Mouse (Mus musculus) midbrain, postnatal 0 days (tissue): ENCODE data around the gene Naa25. TPM values are rescaled to one million over a fixed set of nuclear protein-coding genes. Genes with fewer than 3 reads are reported as not detected.
A peak's percentile ranks its signal among the peaks of the same experiment; 100 is the strongest.

Source experiments
- ATAC-seq: fragments of 200-750 bp; cut with Nextera tagmentation; 2 replicates; pipeline ENCODE4 v1.8.0; 2017; ENCODE audit warnings: moderate number of reproducible peaks, mild to moderate bottlenecking, moderate TSS enrichment, moderate library complexity; ENCODE audit not compliant: low FRiP score
- DNase-seq: peaks from one replicate; pipeline ENCODE4 v3.0.0-alpha.2; 2015; ENCODE audit warnings: low spot score
- H3K27ac ChIP-seq: fragments of 300-500 bp; sonication (generic); 2 replicates; pipeline ENCODE4 v1.5.1; 2014; ENCODE audit warnings: low read depth, mild to moderate bottlenecking, low read length, mixed read lengths
- H3K27me3 ChIP-seq: fragments of 300-500 bp; sonication (generic); 2 replicates; pipeline ENCODE4 v1.6.1; 2014; ENCODE audit warnings: low read length, control low read depth, mixed read lengths; ENCODE audit not compliant: insufficient read depth
- H3K36me3 ChIP-seq: fragments of 300-500 bp; sonication (generic); 2 replicates; pipeline ENCODE4 v1.6.1; 2014; ENCODE audit warnings: low read length, control low read depth, mixed read lengths; ENCODE audit not compliant: insufficient read depth
- H3K4me1 ChIP-seq: fragments of 300-500 bp; sonication (generic); 2 replicates; pipeline ENCODE4 v1.6.1; 2014; ENCODE audit warnings: mild to moderate bottlenecking, control low read depth, antibody characterized with exemption, low read length, mixed read lengths; ENCODE audit not compliant: insufficient read depth
- H3K4me2 ChIP-seq: fragments of 300-500 bp; sonication (generic); 2 replicates; pipeline ENCODE4 v1.6.1; 2014; ENCODE audit warnings: low read depth, mild to moderate bottlenecking, low read length, mixed read lengths; ENCODE audit not compliant: poor library complexity, severe bottlenecking
- H3K4me3 ChIP-seq: fragments of 300-500 bp; sonication (generic); 2 replicates; pipeline ENCODE4 v1.5.1; 2014; ENCODE audit warnings: low read depth, mild to moderate bottlenecking, low read length, moderate library complexity
- H3K9ac ChIP-seq: fragments of 300-500 bp; sonication (generic); replicated peaks from 2 replicates; pipeline ENCODE4 v1.6.1; 2014; ENCODE audit warnings: mild to moderate bottlenecking, low read length, moderate library complexity, mixed read lengths; ENCODE audit not compliant: poor library complexity, severe bottlenecking
- H3K9me3 ChIP-seq: fragments of 300-500 bp; sonication (generic); 2 replicates; pipeline ENCODE4 v1.6.1; 2016; ENCODE audit warnings: low read length, control low read depth
- CTCF ChIP-seq: IDR thresholded peaks from 2 replicates; pipeline ENCODE4 v1.5.1; 2016; ENCODE audit warnings: antibody characterized with exemption, mild to moderate bottlenecking
- WGBS: fragments of 180-500 bp; shearing (Covaris S2); extraction: QIAGEN DNeasy Blood & Tissue Kit; methylation state at CpG from one replicate; pipeline ENCODE4 v1.1.7; 2014; 5-methylcytosine and 5-hydroxymethylcytosine counted together
- polyA plus RNA-seq: library from polyadenylated mRNA; unstranded; fragments of >200 nt; fragmentation: Nextera tagmentation; extraction: Ambion mirVana; gene quantifications from 2 replicates; pipeline ENCODE4 v1.2.1, GENCODE M21; 2015
- total RNA-seq: library from RNA; depleted of rRNA; stranded (reverse); fragments of >200 nt; gene quantifications from 2 replicates; pipeline ENCODE4 v1.2.3, GENCODE M21; 2014

The Naa25 gene
- total and polyA plus RNA-seq, 2 experiments from 2014 or later = 37.8 to 45.1 TPM

GRCm38 (mm10) chr5:121383857-121384756, 13.6 kb upstream of the Naa25 start:
- Histone ChIP-seq H3K9me3 (no peaks in the 10 kb centered on the region), H3K27ac (peak overlapping the region; percentile 85; the same call in 1 of the 2 replicates), H3K9ac (peak overlapping the region; percentile 87), H3K4me2 (peak overlapping the region; percentile 57), H3K36me3 (peaks cover 21% of the 10 kb centered on the region), H3K4me3 (peak overlapping the region; percentile 75), H3K4me1 (0 out of 2 replicates have a peak, but pooled peaks cover 2% of the 10 kb centered on the region), H3K27me3 (no peaks in the 10 kb centered on the region)
- 52% methylated on average over 10 of the region's 10 CpGs for WGBS
- TF ChIP-seq CTCF = no peak
- no peak for ATAC-seq
- DNase-seq = peak; percentile 5

- Histone ChIP-seq H3K36me3 (peaks cover 13% of the 10 kb centered on the region), H3K4me1 (0 out of 2 replicates have a peak, but pooled peaks cover 2% of the 10 kb centered on the region), H3K4me2 (peak overlapping the region; percentile 57), H3K4me3 (peak overlapping the region; percentile 75), H3K9ac (peak overlapping the region; percentile 87), H3K9me3 (no peaks in the 10 kb centered on the region), H3K27me3 (no peaks in the 10 kb centered on the region), H3K27ac (peak overlapping the region; percentile 85)
- WGBS = 2% methylated on average over 46 of the region's 47 CpGs
- DNase-seq = peak; percentile 64
- TF ChIP-seq CTCF = no peak
- ATAC-seq = peak; percentile 50
Observed at GRCm38 (mm10) chr5:121384757-121385460, 12.8 kb upstream of the Naa25 start.

- Histone ChIP-seq H3K4me3 (peak within 1 kb of the TSS; percentile 75), H3K4me1 (0 out of 2 replicates have a peak, but pooled peaks cover 2% of the 10 kb centered on the region), H3K27me3 (no peaks in the 10 kb centered on the region), H3K4me2 (peak within 1 kb of the TSS; percentile 57), H3K27ac (peak within 1 kb of the TSS; percentile 85), H3K36me3 (peaks cover 11% of the 10 kb centered on the region; the same call in 1 of the 2 replicates), H3K9ac (peak within 1 kb of the TSS; percentile 87), H3K9me3 (no peaks in the 10 kb centered on the region)
- WGBS = 1% methylated on average over 36 of the region's 45 CpGs
- TF ChIP-seq CTCF = no peak
- ATAC-seq = peak; percentile 95
- DNase-seq = peak; percentile 96
Observed at GRCm38 (mm10) chr5:121385461-121386119, 12.1 kb upstream of the Naa25 start, which contains the start of gene Trafd1. Gene Trafd1 (minus strand): TSS chr5:121385632.

- Histone ChIP-seq H3K9ac (peak overlapping the region; percentile 87; the same call in 1 of the 2 replicates), H3K4me2 (peak overlapping the region; percentile 57), H3K4me3 (peak overlapping the region; percentile 75), H3K9me3 (no peaks in the 10 kb centered on the region), H3K27ac (peak overlapping the region; percentile 85), H3K4me1 (0 out of 2 replicates have a peak, but pooled peaks cover 2% of the 10 kb centered on the region), H3K36me3 (0 out of 2 replicates have a peak, but pooled peaks cover 5% of the 10 kb centered on the region), H3K27me3 (no peaks in the 10 kb centered on the region)
- 33% methylated on average over 22 of the region's 22 CpGs for WGBS
- TF ChIP-seq CTCF = no peak
- DNase-seq (peak; percentile 2), ATAC-seq (peak; percentile 7; the same call in 1 of the 2 replicates)
Observed at GRCm38 (mm10) chr5:121386120-121386909, 11.4 kb upstream of the Naa25 start.

GRCm38 (mm10) chr5:121387126-121387525, 10.6 kb upstream of the Naa25 start:
- Histone ChIP-seq H3K27ac (no peak overlapping the region), H3K36me3 (0 out of 2 replicates have a peak, but pooled peaks cover 5% of the 10 kb centered on the region), H3K4me2 (no peak overlapping the region), H3K27me3 (no peaks in the 10 kb centered on the region), H3K4me1 (0 out of 2 replicates have a peak, but pooled peaks cover 2% of the 10 kb centered on the region), H3K9ac (no peak overlapping the region), H3K9me3 (no peaks in the 10 kb centered on the region), H3K4me3 (no peak overlapping the region)
- ATAC-seq = no peak
- WGBS = 61% methylated on average over 4 of the region's 4 CpGs
- no peak for TF ChIP-seq CTCF
- no peak for DNase-seq
